Mouse (Mus musculus): Measurements from ENCODE around the gene Zmynd8.

GRCm38 (mm10) chr2:165791026-165791425, 107.8 kb downstream of the Zmynd8 start:
- TF ChIP-seq CTCF (IDR thresholded peaks at IDR 0.05; ENCODE audit: low read depth, low read length): no peak
- TF ChIP-seq POLR2A (IDR thresholded peaks at IDR 0.05; ENCODE audit: insufficient read depth, low read length): no peak
